Mouse (Mus musculus): ENCODE measurements around the gene Sowahb. TPM values are rescaled to one million over a fixed set of nuclear protein-coding genes. Genes with fewer than 3 reads are reported as not detected.
"Not testable (repeated sequence)": the region's sequence is repeated elsewhere in the genome, so short reads cannot be mapped to it uniquely, and the experiment has no call there.

Gene Sowahb
- total RNA-seq, 2 experiments from 2014 or later = 25.1 to 29.8 TPM

GRCm38 (mm10) chr5:93043688-93044583 lies 886 bp downstream of the Sowahb start:
- peak in 1 of 2 experiments; percentile 23 for DNase-seq (ENCODE audit: low spot score in 2 of 2)

- DNase-seq (ENCODE audit: low spot score in 2 of 2) = no peak
Measured at GRCm38 (mm10) chr5:93042831-93043687, 1.8 kb downstream of the Sowahb start.

- no peak for DNase-seq (ENCODE audit: low spot score in 2 of 2)
Measured at GRCm38 (mm10) chr5:93042031-93042430, 2.8 kb downstream of the Sowahb start.

GRCm38 (mm10) chr5:93041276-93041675 lies 3.5 kb downstream of the Sowahb start:
- no peak for DNase-seq (ENCODE audit: low spot score in 2 of 2)

GRCm38 (mm10) chr5:93040095-93040494 lies 4.7 kb downstream of the Sowahb start:
- DNase-seq (ENCODE audit: low spot score in 2 of 2) = no peak

- no peak for DNase-seq (ENCODE audit: low spot score in 2 of 2)
Measured at GRCm38 (mm10) chr5:93036254-93036653, 8.6 kb downstream of the Sowahb start.

GRCm38 (mm10) chr5:93035285-93035684 lies 9.5 kb downstream of the Sowahb start:
- no peak for DNase-seq (ENCODE audit: low spot score in 2 of 2)

GRCm38 (mm10) chr5:93033087-93033870 lies 11.5 kb downstream of the Sowahb start:
- no peak for DNase-seq (ENCODE audit: low spot score in 2 of 2)

GRCm38 (mm10) chr5:93032621-93033020 lies 12.2 kb downstream of the Sowahb start:
- DNase-seq (ENCODE audit: low spot score in 2 of 2) = no peak

- DNase-seq (ENCODE audit: low spot score in 2 of 2) = no peak
Measured at GRCm38 (mm10) chr5:93030869-93031268, 14.0 kb downstream of the Sowahb start.

- DNase-seq (ENCODE audit: low spot score in 2 of 2) = no peak
Measured at GRCm38 (mm10) chr5:93030411-93030810, 14.4 kb downstream of the Sowahb start.

- no peak for DNase-seq (ENCODE audit: low spot score in 2 of 2)
Measured at GRCm38 (mm10) chr5:93027120-93027675, 17.6 kb downstream of the Sowahb start.

GRCm38 (mm10) chr5:93026437-93027119 lies 18.2 kb downstream of the Sowahb start:
- DNase-seq (ENCODE audit: low spot score in 2 of 2) = no peak

GRCm38 (mm10) chr5:93024754-93025280 lies 20.0 kb downstream of the Sowahb start:
- peak in 1 of 2 experiments; percentile 23 for DNase-seq (ENCODE audit: low spot score in 2 of 2)

GRCm38 (mm10) chr5:93022126-93022797 lies 22.6 kb downstream of the Sowahb start:
- no peak for DNase-seq (ENCODE audit: low spot score in 2 of 2)

- DNase-seq (ENCODE audit: low spot score in 2 of 2) = no peak
Measured at GRCm38 (mm10) chr5:93020024-93020666, 24.7 kb downstream of the Sowahb start.

GRCm38 (mm10) chr5:93019207-93019606 lies 25.6 kb downstream of the Sowahb start:
- DNase-seq (ENCODE audit: low spot score in 2 of 2) = not testable (repeated sequence)

- DNase-seq (ENCODE audit: low spot score in 2 of 2) = no peak
Measured at GRCm38 (mm10) chr5:93017678-93018077, 27.1 kb downstream of the Sowahb start.

GRCm38 (mm10) chr5:93008256-93008655 lies 36.6 kb downstream of the Sowahb start:
- no peak for DNase-seq (ENCODE audit: low spot score in 2 of 2)

Data from left cerebral cortex, adult 18-20 months (tissue).